Mouse (Mus musculus): ENCODE measurements around the gene Slc4a3.

GRCm38 (mm10) chr1:75574476-75575310, 28.6 kb downstream of the Slc4a3 start:
- TF ChIP-seq CTCF (IDR thresholded peaks at IDR 0.05; ENCODE audit: borderline replicate concordance, control insufficient read depth, extremely low read depth, insufficient read depth, low read length, poor library complexity) = no peak
- no peak for TF ChIP-seq POLR2A (IDR thresholded peaks at IDR 0.05; ENCODE audit: control insufficient read depth, extremely low read depth, insufficient read depth, low read length, poor library complexity)

Data from thymus, adult 2 months (tissue).